Mouse (Mus musculus) cerebellum, adult (tissue): ENCODE measurements at regions not wholly inside any gene's neighbourhood (a gene's known extent, or its start where the extent isn't known, plus 50 kb on each side); places are given as distances from the start of the nearest gene placed in this dataset.

ENCODE experiments used
- ATAC-seq: cut with Nextera tagmentation; 2 replicates; pipeline ENCODE4 v1.9.2; 2017; ENCODE audit warnings: mild to moderate bottlenecking, moderate library complexity, mixed read lengths; ENCODE audit not compliant: insufficient number of reproducible peaks, low FRiP score, low TSS enrichment

DNA sequence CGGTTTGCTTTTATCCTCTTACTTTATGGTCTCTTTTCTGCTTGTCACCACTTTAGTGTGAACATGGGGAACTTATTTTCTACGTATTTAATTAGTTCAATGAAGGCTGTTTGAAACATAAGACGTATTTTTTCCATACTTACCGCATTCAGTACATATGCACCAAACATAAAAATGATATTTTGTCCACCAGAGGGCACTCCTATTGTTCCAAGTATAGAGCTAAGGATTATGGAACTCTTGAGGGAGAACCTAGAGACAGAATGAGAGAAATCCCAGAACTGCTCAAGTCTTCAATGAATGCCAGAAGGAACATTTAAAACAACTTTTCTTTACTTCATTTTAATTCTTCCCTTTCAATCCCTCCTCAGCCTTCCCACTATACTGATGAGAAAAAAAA is 403.4 kb upstream of the Kif18a start:
- ATAC-seq: peak; percentile 86

GRCm38 (mm10) chr2:108877676-108878075 is 402.9 kb upstream of the Kif18a start:
- ATAC-seq: no peak

- no peak for ATAC-seq
Observed at GRCm38 (mm10) chr2:108904121-108904733, 376.3 kb upstream of the Kif18a start.

DNA sequence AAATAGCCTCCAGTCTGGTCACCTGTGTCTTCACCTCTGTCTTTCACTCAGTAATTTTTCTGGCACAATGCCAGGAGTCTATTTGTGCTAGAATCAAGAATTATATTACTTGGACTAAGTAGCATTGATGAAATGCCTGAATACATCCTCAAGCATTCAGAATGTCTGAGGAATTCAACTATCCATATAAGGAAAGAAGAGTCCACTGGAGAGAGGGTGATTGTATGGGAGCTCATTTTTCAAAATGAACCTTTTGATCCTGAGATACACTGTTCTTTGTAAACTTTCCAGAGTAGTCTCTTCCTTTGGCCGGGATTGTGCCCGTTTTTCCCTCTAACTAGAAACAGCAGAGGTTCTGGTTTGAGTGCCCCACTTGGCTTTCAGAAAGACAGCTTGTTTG is 367.0 kb upstream of the Kif18a start:
- no peak for ATAC-seq

DNA sequence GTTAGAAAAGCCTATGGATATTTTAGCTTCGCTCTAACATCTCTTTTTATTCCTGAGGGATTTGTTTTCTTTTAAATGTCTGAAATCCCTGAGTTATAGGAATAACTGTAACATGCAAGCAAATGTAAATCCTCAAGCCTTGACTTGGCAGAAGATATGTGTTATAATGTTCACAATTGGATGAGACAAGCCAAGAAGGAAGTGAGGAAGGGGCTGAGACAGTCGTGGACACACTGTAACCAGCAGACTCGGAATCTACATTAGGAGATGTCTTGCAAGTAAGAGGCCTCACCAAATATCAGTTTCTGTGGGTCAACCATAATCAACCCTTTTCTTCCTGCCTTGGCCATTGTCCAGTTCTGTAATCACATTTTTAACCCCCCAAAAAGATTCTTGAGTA is 366.6 kb upstream of the Kif18a start:
- ATAC-seq: no peak

DNA sequence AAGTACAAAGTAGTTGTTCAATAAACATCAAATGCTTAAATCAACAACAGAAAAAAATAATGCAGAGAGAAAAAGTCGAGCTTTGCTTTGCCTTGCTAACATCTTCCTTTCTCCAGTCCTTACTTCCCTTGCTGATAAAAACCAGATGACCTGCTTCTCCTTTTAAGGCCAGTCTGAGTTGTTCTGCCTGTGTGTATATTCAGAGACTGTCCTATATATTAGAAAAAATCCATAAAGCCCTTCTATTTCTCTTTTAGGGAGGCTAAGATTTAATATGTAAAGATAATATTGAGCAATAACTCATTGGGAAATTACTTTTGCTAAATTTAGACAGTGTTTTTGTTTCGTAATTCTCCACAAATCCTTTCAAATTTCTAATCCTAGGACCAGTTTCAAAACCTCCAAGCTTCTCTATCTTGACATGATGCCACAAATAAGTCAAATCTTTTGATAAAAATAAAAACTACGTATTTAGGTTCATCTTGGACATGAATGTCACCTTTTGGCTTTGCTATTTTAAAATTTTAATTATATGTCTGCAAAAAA is 361.0 kb upstream of the Kif18a start:
- ATAC-seq: no peak

GRCm38 (mm10) chr2:108920111-108920510 is 360.4 kb upstream of the Kif18a start:
- ATAC-seq: no peak

DNA sequence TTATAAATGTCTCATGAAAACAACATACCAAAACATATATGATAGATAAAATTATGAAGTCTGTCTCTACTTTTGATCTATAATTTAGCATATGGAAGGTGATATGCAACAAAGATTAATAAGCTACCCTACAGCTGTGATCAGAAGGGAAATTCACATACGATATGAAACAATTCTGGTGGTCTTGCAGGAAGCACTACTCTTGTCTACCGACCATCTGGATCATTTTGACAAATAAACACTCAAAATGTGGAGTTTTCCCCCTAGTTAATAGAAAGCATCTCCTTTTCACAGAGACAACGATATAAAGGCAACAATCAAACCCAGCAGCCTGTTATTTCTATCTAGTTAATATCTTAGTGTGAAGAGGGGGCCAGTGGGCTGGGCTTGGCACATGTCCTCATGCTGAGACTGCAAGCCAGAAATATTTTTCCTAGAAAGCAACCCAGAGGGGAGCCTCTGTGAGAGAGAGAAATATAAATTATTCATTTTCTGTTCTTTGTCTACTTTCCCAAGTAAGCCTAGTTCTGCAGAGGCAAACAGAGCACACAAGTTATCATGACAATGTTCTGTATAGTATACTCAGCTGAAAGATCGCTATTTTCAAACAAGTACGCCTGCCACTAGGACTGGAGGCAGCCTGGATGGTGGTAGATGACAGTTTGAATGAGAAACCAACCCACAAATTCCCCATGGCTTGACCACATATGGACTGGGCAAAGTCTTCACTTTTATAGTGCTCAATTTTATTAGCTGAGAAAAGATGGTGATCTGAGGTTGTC is 344.4 kb upstream of the Kif18a start:
- no peak for ATAC-seq

GRCm38 (mm10) chr2:108980921-108981320 is 299.6 kb upstream of the Kif18a start:
- ATAC-seq: no peak

DNA sequence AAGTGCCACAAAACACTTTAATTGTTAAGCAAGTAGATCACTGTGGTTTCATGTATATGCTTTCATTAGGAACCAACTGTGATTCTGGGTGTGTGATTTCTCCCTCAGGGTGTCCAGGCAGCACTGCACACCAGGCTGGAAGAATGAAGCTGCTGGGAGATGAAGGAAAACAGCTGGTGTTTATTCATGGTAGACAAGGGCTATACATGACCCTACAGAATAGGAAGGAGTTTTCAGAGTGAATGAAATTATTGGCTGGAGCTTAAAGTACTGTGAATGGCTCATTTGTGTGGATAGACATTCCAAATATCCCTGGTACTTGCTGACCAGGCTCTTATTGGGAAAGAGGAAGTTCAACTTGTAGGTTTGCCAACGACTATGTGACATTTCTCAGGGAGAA is 264.3 kb upstream of the Kif18a start:
- no peak for ATAC-seq

DNA sequence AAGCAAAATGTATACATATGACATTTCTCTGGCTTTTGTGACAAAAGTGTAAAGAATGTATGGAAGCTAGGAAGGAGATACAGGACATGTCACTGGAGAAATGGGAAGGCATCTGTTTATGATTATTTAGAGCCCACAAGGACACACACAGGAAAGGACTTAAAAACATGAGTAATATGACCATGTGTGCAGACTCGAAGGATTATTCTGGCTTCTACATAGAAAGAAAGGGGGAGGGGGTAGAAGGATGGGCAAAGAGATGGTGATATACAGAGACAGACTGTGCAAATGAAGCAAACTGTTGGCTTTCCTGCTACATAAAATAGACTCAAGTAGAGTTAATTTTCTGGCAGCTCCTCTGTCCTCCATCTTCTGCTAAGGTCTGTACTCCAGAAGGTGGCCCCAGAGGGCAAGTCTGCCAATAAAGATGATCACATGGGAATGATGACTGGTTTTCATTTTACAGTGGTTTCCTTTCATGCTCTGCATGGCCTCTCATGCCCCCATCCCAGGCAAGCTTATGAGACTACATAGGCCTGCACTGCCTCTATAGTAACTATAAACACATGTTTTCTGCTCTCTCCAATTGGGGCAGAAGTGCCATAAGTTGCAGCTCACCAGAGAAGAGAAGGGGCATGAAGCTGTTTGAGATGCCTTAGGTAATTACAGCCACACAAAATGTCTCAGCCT is 263.4 kb upstream of the Kif18a start:
- no peak for ATAC-seq

DNA sequence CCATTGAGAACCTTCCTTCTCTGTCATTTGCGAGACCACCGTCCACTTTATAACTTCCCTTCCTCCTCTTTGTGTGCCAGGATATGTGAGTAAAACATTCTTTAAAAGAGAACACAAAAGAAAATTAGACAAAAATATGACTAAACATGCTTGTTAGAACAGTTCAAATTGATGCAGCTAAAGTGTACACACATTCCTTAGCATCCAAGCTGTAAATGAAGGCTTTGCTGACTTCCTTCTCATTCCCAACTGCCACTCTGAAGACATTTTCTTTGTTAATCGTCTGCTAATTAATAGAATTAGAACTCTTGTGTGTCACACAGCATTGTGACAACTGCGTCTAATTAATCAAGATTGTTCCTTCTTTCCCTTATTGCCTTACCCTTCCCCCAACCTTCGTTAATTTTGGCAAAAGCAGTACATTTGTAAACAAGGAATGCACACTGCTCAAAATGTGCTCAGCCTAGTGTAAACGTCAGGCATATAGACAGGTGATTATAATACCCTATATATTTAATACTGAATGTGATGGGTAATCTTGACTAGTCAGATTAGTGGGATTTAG is 242.3 kb upstream of the Kif18a start:
- ATAC-seq: no peak
